Mouse (Mus musculus): Measurements from ENCODE around the gene Shkbp1.

GRCm38 (mm10) chr7:27404203-27404942, 48.6 kb upstream of the Shkbp1 start:
- TF ChIP-seq HCFC1 (IDR thresholded peaks at IDR 0.05; ENCODE audit: low read depth, low read length) (no peak), SIN3A (IDR thresholded peaks at IDR 0.05; ENCODE audit: low read length) (no peak), SMC3 (IDR thresholded peaks at IDR 0.05; ENCODE audit: low read depth, low read length) (no peak), EP300 (IDR thresholded peaks at IDR 0.05; ENCODE audit: low read depth in 1 of 2, low read length in 2 of 2) (no peak), CTCF (IDR thresholded peaks at IDR 0.05 in 2 of 3, conservative IDR thresholded peaks at IDR 0.05 in 1 of 3; ENCODE audit: control insufficient read depth in 1 of 3, insufficient read depth in 1 of 3, low read depth in 2 of 3, low read length in 3 of 3, poor library complexity in 1 of 3, severe bottlenecking in 1 of 3) (no peak), POLR2A (IDR thresholded peaks at IDR 0.05; ENCODE audit: control insufficient read depth in 1 of 2, insufficient read depth in 1 of 2, low read depth in 1 of 2, low read length in 2 of 2, poor library complexity in 1 of 2) (no peak)

All from MEL (cell line).